Mouse (Mus musculus): ENCODE measurements around the gene Eva1b.

- TF ChIP-seq CTCF (IDR thresholded peaks at IDR 0.05) (no peak), EP300 (IDR thresholded peaks at IDR 0.05) (no peak)
These were observed 3.4 kb downstream of the Eva1b start for GRCm38 (mm10) chr4:126150949-126151320.

Measured in lung, postnatal 0 days (tissue).